Mouse (Mus musculus) heart, postnatal 0 days (tissue): ENCODE measurements around the gene Elp4.

Source experiments
- CTCF ChIP-seq: IDR thresholded peaks from 2 replicates; pipeline ENCODE4 v1.5.1; 2016; ENCODE audit warnings: antibody characterized with exemption, control low read depth, low read depth
- EP300 ChIP-seq: IDR thresholded peaks from 2 replicates; pipeline ENCODE4 v1.6.1; 2016; ENCODE audit warnings: antibody characterized with exemption, low read depth

GRCm38 (mm10) chr2:105873403-105873802 lies 31.0 kb downstream of the Elp4 start:
- TF ChIP-seq CTCF (no peak), EP300 (no peak)
